Mouse (Mus musculus) heart, adult 8-10 months (tissue): ENCODE results near the gene Cdc20b. TPM values are rescaled to one million over a fixed set of nuclear protein-coding genes. Genes with fewer than 3 reads are reported as not detected.

Experiments
- DNase-seq: peaks from one replicate; pipeline ENCODE4 v3.0.0; 2022; ENCODE audit warnings: low spot score
- microRNA-seq: library from miRNA; unstranded; fragments of <30 nt; microRNA quantifications from one replicate; pipeline ENCODE4 v1.2.0, GENCODE M21; 2022
- total RNA-seq, 4 experiments: library from RNA; stranded (reverse); gene quantifications; 2 replicates each; pipeline ENCODE4 v1.2.4; 2022

Gene Cdc20b
- total RNA-seq, 4 experiments from 2014 or later = not detected

DNA sequence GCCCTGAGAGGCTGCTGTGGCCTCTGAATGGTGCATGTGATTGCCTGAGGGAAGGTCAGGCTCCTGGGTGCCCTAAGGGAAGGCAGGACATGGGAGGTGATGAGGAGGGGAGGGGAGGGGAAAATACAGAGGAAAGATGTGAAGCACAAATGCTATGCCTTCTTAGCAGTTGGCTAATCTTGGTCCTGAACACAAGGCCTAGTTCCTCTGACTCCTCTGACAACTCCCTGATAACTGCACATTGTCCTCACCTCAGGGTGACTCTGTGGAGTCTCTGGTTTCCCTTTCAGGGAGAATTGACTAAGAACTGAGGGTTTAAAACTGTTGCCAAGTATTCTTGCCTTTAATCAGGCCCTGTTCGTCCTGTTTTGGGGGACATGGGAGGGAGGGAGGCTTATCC is 59.7 kb downstream of the Cdc20b start:
- no peak for DNase-seq

DNA sequence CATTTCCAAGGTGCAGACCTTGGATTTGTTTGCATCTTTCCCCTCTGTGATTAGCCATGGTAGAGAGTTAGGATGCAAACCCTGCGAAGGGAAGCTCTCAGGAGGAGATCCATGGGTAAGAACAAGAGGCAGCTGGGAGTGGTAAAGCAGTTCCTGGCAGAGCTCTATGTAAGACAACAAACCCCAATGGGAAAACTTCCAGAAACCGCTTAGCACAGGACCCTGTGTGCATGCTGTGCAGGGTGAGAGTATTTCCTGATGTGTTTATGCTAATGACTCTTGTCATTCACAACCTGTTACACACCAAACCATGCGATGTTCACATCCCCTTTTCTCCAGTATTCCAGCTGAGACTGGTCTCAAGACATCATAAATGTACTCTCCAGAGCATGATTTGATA is 62.1 kb downstream of the Cdc20b start:
- no peak for DNase-seq

DNA sequence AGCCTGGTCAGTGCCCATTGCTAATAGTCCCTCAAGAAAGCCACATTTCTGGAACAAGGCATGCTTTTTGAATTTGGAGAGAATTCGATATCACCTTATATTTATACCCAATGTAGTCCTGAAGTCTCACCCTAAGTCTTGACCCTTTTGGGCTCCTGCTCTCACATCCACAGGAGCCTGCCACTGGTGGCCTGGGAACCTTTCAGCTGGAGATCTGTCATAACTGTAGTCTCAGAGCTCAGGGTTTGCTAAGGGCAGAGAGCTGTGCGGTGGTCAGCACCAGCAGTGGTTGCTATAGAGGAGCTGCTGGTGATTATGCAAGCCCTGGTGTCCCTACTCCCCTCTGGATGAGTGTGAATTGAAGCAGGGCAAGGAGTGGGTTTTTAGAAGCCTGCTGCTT is 63.5 kb downstream of the Cdc20b start:
- DNase-seq = no peak

DNA sequence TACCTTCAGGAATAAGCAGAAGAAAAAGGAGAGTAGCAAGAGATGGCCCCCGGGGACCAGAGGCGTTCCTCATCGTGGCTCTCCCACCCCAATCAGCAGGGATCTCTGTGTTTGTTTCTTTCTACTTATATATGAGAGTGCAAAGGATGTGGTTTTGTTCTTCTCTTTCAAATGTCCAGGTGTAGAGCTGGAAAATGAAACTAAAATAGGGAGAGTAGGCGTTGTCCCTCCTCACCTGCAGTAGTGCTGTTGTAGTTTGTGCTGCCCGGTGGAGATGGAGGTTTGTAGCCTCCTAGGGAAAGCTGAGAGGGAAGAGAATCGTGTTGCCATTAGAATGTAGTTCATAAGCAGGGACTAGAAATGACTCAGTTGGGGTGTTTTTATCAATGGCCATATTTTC is 66.0 kb downstream of the Cdc20b start, which contains the start of gene Gzma:
TSS of gene Gzma (minus strand) at position 103 of the 400 bp plus-strand sequence.
- DNase-seq = no peak

DNA sequence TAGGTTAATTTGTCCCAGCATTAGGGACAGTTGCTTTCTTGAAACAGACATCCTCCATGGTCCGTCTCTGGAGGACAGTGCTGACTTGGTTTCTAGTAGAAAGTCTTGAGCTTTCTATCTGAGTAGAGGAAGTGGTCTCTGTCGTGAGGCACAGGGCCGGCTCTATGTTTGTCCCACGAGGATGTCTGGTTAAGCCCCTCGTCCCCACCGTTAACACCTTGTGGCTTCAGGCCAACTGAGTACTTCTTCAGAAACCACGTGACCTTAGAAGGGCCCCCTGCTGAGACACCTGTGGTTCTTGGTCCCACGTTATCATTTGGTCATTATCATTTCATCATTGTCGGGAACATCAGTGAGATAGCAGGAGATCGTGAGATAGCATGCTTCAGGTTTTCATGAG is 66.9 kb downstream of the Cdc20b start:
- no peak for DNase-seq

DNA sequence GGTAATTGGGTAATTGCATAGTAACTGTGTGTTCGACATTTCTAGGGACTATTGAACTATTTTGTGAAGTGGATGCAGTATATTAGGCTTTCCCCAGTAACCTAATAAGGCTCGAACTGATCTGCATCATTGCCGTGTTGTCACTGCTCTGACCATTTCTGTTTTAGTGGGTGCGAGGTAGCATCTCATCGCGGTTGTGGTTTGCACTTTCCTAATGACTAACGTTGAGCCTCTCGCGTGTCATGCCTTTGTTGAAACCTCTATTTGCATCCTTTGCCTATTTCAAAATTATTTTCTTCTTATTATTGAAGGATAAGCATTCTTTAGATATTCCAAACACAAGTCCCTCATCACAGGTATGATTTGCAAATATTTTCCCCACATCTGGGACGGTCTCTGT is 69.8 kb downstream of the Cdc20b start:
- DNase-seq = no peak

DNA sequence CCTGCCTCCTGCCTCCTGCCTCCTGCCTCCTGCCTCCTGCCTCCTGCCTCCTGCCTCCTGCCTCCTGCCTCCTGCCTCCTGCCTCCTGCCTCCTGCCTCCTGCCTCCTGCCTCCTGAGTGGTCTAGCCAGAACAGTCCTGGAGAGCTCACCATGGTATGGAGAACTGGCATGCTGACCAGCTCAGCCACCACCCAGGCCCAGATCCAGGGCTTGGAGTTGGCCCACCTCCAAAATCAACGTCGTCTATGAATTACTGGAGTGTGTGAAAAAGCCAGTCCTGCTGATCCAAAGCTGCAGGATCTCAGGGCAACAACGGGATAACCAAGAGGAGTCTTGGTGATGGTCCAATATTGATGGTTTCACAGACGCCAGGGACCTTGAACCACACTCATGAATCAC is 84.1 kb downstream of the Cdc20b start:
- DNase-seq = no peak

DNA sequence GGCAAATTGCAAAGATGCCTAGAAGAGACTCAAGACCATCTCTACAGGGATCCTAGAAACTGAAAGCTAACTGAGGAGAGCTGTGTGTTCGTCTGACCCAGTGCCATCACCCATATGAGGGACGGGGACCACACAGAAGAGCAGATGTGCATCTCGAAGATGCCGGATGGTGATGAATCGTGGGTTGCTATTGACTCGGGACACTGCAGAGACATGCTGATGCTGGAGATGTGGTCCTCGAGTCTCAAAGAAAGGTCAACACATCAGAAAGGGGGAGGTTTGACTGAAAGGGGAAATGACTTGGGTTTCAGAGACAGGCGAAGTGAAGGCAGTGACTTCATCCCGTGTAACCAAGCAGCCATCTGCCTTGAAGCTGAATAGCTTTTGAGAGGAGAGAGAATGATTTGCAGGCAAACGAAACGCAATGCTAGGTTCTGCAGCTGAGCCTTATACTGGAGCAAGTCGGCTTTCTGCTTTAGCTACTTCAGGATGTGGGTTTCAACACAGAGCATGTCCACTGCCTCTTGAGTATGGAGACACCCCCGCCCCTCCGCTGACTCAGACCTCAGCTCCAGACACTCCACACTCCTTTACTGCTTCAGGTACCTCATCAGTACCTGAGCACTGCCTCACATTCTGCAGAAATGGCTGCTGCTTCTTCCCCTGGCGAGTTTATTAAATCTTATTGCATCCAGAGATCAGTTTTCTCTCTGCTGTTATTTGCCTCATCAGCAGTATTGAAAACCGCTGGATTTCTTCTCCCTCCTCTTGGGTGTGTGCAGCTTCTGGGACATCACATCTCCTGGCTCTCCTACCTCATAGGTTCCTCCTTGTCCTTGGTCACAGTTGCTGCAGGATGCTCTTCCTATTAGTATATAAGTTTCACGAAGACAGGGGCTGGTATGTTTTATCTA is 85.7 kb downstream of the Cdc20b start:
- no peak for DNase-seq

DNA sequence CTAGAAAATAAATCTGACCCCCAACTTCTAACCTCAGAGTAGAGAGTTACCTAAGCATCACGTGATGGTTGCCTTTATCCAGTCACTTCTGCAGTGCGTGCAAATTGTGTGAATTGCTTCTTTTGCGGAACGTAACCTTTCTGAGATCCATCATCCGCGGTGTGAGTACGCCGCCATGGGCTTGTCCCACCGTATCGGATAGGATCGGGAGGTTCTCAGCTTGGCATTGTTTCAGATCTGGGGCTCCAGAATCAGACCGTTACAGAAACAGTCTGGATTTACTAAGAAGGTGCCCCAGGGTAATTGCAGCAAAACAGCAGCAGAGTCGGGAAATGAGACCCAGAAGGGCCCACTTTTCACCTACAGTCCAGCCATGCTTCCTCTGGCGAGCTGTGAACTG is 86.4 kb downstream of the Cdc20b start:
- DNase-seq = no peak

DNA sequence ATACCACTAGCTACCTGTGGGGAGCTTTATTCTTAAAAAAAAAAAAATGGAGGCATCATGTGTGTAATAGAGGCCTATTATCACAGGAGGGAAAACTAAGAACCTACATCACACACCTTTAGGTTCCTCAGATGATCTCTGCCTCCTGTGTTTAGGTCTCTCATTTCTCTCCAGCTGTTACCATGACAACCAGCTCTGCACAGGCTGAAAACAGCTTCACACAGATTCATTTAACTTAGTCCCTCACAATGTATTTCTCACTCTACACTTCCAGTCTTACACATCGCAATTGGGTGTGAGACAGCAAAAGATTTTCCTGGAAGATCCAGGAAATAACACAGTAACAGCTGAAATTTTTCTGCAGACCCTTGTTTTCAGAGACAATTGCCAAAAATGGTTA is 95.1 kb downstream of the Cdc20b start:
- no peak for DNase-seq

DNA sequence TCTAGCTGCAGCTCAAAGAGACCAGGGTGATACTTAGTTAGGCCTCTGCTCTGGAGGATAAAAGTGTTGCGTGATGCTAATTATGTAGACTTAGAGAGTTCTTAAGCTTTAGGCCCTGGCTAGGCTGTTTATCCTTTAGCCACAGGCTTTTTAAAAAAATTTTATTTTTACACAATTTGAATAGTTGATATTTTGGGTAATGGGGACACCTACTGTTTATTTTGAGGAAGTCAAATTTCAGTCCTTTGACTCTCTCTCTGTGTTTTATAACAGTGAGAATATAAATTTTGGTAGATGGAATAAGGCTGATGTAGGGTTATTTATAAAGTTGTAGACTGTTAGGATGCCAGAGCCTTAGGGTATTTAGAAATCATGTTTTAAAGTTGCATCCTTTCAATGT is 104.7 kb downstream of the Cdc20b start:
- no peak for DNase-seq

Small RNAs within 50 kb of the gene (microRNA-seq; reads per million reads assigned to microRNA genes)
- gene Mir449a (47.6 reads per million, percentile 49 among the genes with 10 or more reads in this experiment), gene Mir449b (not detected), gene Mir449c (not detected)

Other genes starting within 250 kb of the Cdc20b start
- 10 to 100 TPM; 36.4 to 44.4 (median 39.3) TPM for gene Plpp1, start 234.3 kb upstream of the Cdc20b start, total RNA-seq
- 10 to 100 TPM; 22.1 to 27.2 (median 26.0) TPM for gene Mtrex, start 107.7 kb upstream of the Cdc20b start, total RNA-seq
- gene Dhx29, start 107.7 kb upstream of the Cdc20b start, total RNA-seq = 10 to 100 TPM; 14.3 to 15.4 (median 15.1) TPM
- under 1 TPM in 2 of 4 experiments, not detected in 2; 0.16 to 0.50 TPM for gene Ccno, start 47.3 kb upstream of the Cdc20b start, total RNA-seq
- not detected for gene Mcidas, start 41.3 kb upstream of the Cdc20b start, total RNA-seq
- 10 to 100 TPM; 32.6 to 36.7 (median 35.6) TPM for gene Gpx8, start 11.3 kb downstream of the Cdc20b start, total RNA-seq
- under 1 TPM in 2 of 4 experiments, not detected in 2; 0.46 to 0.95 TPM for gene Gzma, start 65.9 kb downstream of the Cdc20b start, total RNA-seq
- gene Esm1, start 174.5 kb downstream of the Cdc20b start, total RNA-seq = 1 to 10 TPM in 1 of 4 experiments, under 1 TPM in 3; 0.44 to 1.3 (median 0.59) TPM
- not detected for gene Gzmk, start 190.8 kb downstream of the Cdc20b start, total RNA-seq